Mouse (Mus musculus): ENCODE results near the gene Nfib. TPM values are rescaled to one million over a fixed set of nuclear protein-coding genes. Genes with fewer than 3 reads are reported as not detected.

Nfib gene
- polyA plus RNA-seq, 1 experiment: 44.3 TPM

GRCm38 (mm10) chr4:82661215-82661614 lies 44.3 kb downstream of the Nfib start:
- H3K4me1 ChIP-seq (ENCODE audit: control insufficient read depth, insufficient read depth, low read length): no peaks in the 10 kb centered on the region
- TF ChIP-seq CTCF (IDR thresholded peaks at IDR 0.05; ENCODE audit: borderline replicate concordance, insufficient read depth, low read depth, low read length): no peak
- no peak for TF ChIP-seq POLR2A (IDR thresholded peaks at IDR 0.05; ENCODE audit: borderline replicate concordance, insufficient read depth, low read length)
- 87% methylated on average over 7 of the region's 7 CpGs for WGBS
- no peak overlapping the region for H3K27ac ChIP-seq (ENCODE audit: insufficient read depth, low read length)
- no peak for DNase-seq
- H3K27me3 ChIP-seq (ENCODE audit: control insufficient read depth, insufficient read depth, low read length): no peaks in the 10 kb centered on the region
- no peak overlapping the region for H3K4me3 ChIP-seq (replicated peaks; ENCODE audit: insufficient read depth, low read depth, low read length)

- WGBS: 50% methylated on average over 5 of the region's 5 CpGs
- no peak overlapping the region for H3K27ac ChIP-seq (ENCODE audit: insufficient read depth, low read length)
- no peak for DNase-seq
Observed at GRCm38 (mm10) chr4:82645679-82646078, 59.9 kb downstream of the Nfib start.

DNA sequence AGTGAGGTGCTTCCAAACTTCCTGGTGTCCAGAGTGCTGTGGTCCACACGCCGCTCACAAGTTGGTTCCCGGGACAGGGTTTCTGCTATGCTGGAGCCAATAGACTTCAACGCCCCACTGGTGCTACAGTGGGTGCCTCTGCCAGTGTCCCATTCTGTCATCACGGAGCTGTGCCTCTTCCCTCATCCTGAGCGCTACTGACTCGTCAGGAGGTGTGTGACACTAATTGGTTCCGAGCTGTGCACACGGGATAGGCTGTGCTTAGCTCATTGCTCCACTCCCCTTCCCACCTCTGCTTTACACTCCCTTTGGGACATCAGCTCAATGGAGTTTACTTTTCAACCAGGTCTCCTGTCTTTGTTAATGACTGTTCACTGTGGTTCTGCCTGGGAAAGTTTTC lies 60.8 kb downstream of the Nfib start:
- H3K4me3 ChIP-seq (replicated peaks; ENCODE audit: insufficient read depth, low read depth, low read length): no peak overlapping the region
- H3K4me1 ChIP-seq (ENCODE audit: control insufficient read depth, insufficient read depth, low read length): peaks cover 3% of the 10 kb centered on the region; the same call in 1 of the 2 replicates
- H3K27me3 ChIP-seq (ENCODE audit: control insufficient read depth, insufficient read depth, low read length): no peaks in the 10 kb centered on the region
- DNase-seq: no peak
- 84% methylated on average over 9 of the region's 9 CpGs for WGBS
- no peak for TF ChIP-seq POLR2A (IDR thresholded peaks at IDR 0.05; ENCODE audit: borderline replicate concordance, insufficient read depth, low read length)
- TF ChIP-seq CTCF (IDR thresholded peaks at IDR 0.05; ENCODE audit: borderline replicate concordance, insufficient read depth, low read depth, low read length): no peak
- no peak overlapping the region for H3K27ac ChIP-seq (ENCODE audit: insufficient read depth, low read length)

More at GRCm38 (mm10) chr4:82645679-82646078, 59.9 kb downstream of the Nfib start:
- Histone ChIP-seq H3K27me3 (ENCODE audit: control insufficient read depth, insufficient read depth, low read length) (no peaks in the 10 kb centered on the region), H3K4me1 (ENCODE audit: control insufficient read depth, insufficient read depth, low read length) (peaks cover 3% of the 10 kb centered on the region; the same call in 1 of the 2 replicates), H3K4me3 (replicated peaks; ENCODE audit: insufficient read depth, low read depth, low read length) (no peak overlapping the region)
- no peak for TF ChIP-seq CTCF (IDR thresholded peaks at IDR 0.05; ENCODE audit: borderline replicate concordance, insufficient read depth, low read depth, low read length)
- no peak for TF ChIP-seq POLR2A (IDR thresholded peaks at IDR 0.05; ENCODE audit: borderline replicate concordance, insufficient read depth, low read length)

- TF ChIP-seq CTCF (IDR thresholded peaks at IDR 0.05; ENCODE audit: borderline replicate concordance, insufficient read depth, low read depth, low read length) (no peak), POLR2A (IDR thresholded peaks at IDR 0.05; ENCODE audit: borderline replicate concordance, insufficient read depth, low read length) (no peak)
- WGBS: 14% methylated on average over 5 of the region's 5 CpGs
- H3K4me3 ChIP-seq (replicated peaks; ENCODE audit: insufficient read depth, low read depth, low read length): no peak overlapping the region
- peaks cover 3% of the 10 kb centered on the region; the same call in 1 of the 2 replicates for H3K4me1 ChIP-seq (ENCODE audit: control insufficient read depth, insufficient read depth, low read length)
- no peak for DNase-seq
- no peaks in the 10 kb centered on the region for H3K27me3 ChIP-seq (ENCODE audit: control insufficient read depth, insufficient read depth, low read length)
- H3K27ac ChIP-seq (ENCODE audit: insufficient read depth, low read length): no peak overlapping the region
Observed at GRCm38 (mm10) chr4:82643734-82644085, 61.8 kb downstream of the Nfib start.

GRCm38 (mm10) chr4:82643022-82643733 lies 62.4 kb downstream of the Nfib start:
- H3K4me3 ChIP-seq (replicated peaks; ENCODE audit: insufficient read depth, low read depth, low read length): no peak overlapping the region
- H3K4me1 ChIP-seq (ENCODE audit: control insufficient read depth, insufficient read depth, low read length): peaks cover 3% of the 10 kb centered on the region; the same call in 1 of the 2 replicates
- H3K27ac ChIP-seq (ENCODE audit: insufficient read depth, low read length): no peak overlapping the region
- 6% methylated on average over 6 of the region's 6 CpGs for WGBS
- no peaks in the 10 kb centered on the region for H3K27me3 ChIP-seq (ENCODE audit: control insufficient read depth, insufficient read depth, low read length)
- peak; percentile 70 for TF ChIP-seq CTCF (IDR thresholded peaks at IDR 0.05; ENCODE audit: borderline replicate concordance, insufficient read depth, low read depth, low read length)
- TF ChIP-seq POLR2A (IDR thresholded peaks at IDR 0.05; ENCODE audit: borderline replicate concordance, insufficient read depth, low read length): no peak
- DNase-seq: peak; percentile 62 to 70

- peaks cover 3% of the 10 kb centered on the region; the same call in 1 of the 2 replicates for H3K4me1 ChIP-seq (ENCODE audit: control insufficient read depth, insufficient read depth, low read length)
- no peak for TF ChIP-seq POLR2A (IDR thresholded peaks at IDR 0.05; ENCODE audit: borderline replicate concordance, insufficient read depth, low read length)
- TF ChIP-seq CTCF (IDR thresholded peaks at IDR 0.05; ENCODE audit: borderline replicate concordance, insufficient read depth, low read depth, low read length): no peak
- H3K27ac ChIP-seq (ENCODE audit: insufficient read depth, low read length): no peak overlapping the region
- DNase-seq: no peak
- H3K4me3 ChIP-seq (replicated peaks; ENCODE audit: insufficient read depth, low read depth, low read length): no peak overlapping the region
- no peaks in the 10 kb centered on the region; the same call in 1 of the 2 replicates for H3K27me3 ChIP-seq (ENCODE audit: control insufficient read depth, insufficient read depth, low read length)
- 76% methylated on average over 5 of the region's 5 CpGs for WGBS
Observed at GRCm38 (mm10) chr4:82641066-82641680, 64.4 kb downstream of the Nfib start.

DNA sequence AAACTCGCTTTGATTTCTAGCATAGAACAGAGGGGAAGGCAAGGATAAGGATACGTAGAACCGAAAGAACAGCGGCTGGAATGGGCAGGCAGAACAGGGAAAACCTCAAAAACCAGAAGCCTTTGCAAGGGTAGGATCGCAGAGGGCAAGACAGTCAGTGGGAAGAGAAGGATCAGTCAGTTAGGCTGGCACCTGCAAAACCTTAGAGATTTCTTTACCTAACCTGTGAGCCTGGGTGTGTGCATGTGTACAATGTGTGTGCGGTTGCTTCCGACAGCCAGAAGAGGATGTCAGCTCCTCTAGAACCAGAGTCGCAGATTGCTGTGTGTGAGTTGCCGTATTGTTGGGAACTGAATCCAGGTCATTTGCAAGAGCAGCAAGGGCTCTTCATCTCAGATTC lies 67.3 kb downstream of the Nfib start:
- TF ChIP-seq CTCF (IDR thresholded peaks at IDR 0.05; ENCODE audit: borderline replicate concordance, insufficient read depth, low read depth, low read length) (no peak), POLR2A (IDR thresholded peaks at IDR 0.05; ENCODE audit: borderline replicate concordance, insufficient read depth, low read length) (no peak)
- Histone ChIP-seq H3K27me3 (ENCODE audit: control insufficient read depth, insufficient read depth, low read length) (no peaks in the 10 kb centered on the region; the same call in 1 of the 2 replicates), H3K27ac (ENCODE audit: insufficient read depth, low read length) (no peak overlapping the region), H3K4me3 (replicated peaks; ENCODE audit: insufficient read depth, low read depth, low read length) (no peak overlapping the region), H3K4me1 (ENCODE audit: control insufficient read depth, insufficient read depth, low read length) (no peaks in the 10 kb centered on the region; the same call in 1 of the 2 replicates)
- no peak for DNase-seq
- WGBS: 98% methylated on average over 9 of the region's 9 CpGs

- WGBS: 95% methylated on average over 4 of the region's 4 CpGs
- no peak overlapping the region for H3K27ac ChIP-seq (ENCODE audit: insufficient read depth, low read length)
- no peaks in the 10 kb centered on the region for H3K4me1 ChIP-seq (ENCODE audit: control insufficient read depth, insufficient read depth, low read length)
- no peaks in the 10 kb centered on the region; the same call in 1 of the 2 replicates for H3K27me3 ChIP-seq (ENCODE audit: control insufficient read depth, insufficient read depth, low read length)
- DNase-seq: no peak
- H3K4me3 ChIP-seq (replicated peaks; ENCODE audit: insufficient read depth, low read depth, low read length): no peak overlapping the region
- no peak for TF ChIP-seq CTCF (IDR thresholded peaks at IDR 0.05; ENCODE audit: borderline replicate concordance, insufficient read depth, low read depth, low read length)
- no peak for TF ChIP-seq POLR2A (IDR thresholded peaks at IDR 0.05; ENCODE audit: borderline replicate concordance, insufficient read depth, low read length)
Observed at GRCm38 (mm10) chr4:82637633-82638032, 67.9 kb downstream of the Nfib start.
